11 mouse cellular contexts compared by ENCODE assay signal in the genomic region with DNA sequence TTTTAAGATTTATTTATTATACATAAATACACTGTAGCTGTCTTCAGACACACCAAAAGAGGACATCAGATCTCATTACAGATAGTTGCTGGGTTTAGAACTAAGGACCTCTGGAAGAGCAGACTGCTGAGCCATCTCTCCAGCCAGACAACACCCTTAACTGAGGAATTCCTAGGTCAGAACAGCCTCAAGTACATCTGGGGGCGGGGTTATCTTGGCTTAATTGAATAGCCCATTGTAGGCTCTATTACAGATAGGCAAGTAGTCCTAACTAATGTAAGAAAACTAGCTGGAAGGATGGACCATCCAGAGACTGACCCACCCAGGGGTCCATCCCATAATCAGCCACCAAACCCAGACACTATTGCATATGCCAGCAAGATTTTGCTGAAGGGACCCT. TPM values are rescaled to one million over a fixed set of nuclear protein-coding genes. Genes with fewer than 3 reads are reported as not detected.
"Had no signal": no experiment of that assay in that cellular context is flagged by ENCODE, and none has a peak within 500 bp of the region (broad histone marks: within the 10 kb centered on the region; RNA-seq: fewer than 3 reads in every experiment).

No protein-coding gene starts in this region.

RNA-seq across cellular contexts. Expression of gene Gm28047, which starts 16.3 kb away (rescaled TPM):
- total RNA-seq: neutrophil, adult 5-6 weeks had no signal
- polyA plus RNA-seq: neural tube, embryonic 14.5 days; neural tube, embryonic 15.5 days; small intestine, adult 2 months; spleen, adult 2 months; stomach, embryonic 14.5 days; stomach, embryonic 15.5 days; stomach, embryonic 16.5 days; stomach, postnatal 0 days; thymus, adult 2 months; thymus, postnatal 0 days had no signal
